Mouse (Mus musculus) kidney, postnatal 0 days (tissue): ENCODE measurements around the gene Macf1. TPM values are rescaled to one million over a fixed set of nuclear protein-coding genes. Genes with fewer than 3 reads are reported as not detected.
A peak's percentile ranks its signal among the peaks of the same experiment; 100 is the strongest.

ENCODE experiments used
- ATAC-seq: fragments of 200-750 bp; cut with Nextera tagmentation; replicated peaks from 2 replicates; pipeline ENCODE4 v1.8.0; 2017; ENCODE audit warnings: low read depth, moderate number of reproducible peaks, moderate TSS enrichment, moderate library complexity; ENCODE audit not compliant: low FRiP score
- DNase-seq: peaks from one replicate; pipeline ENCODE4 v3.0.0-alpha.2; 2016; ENCODE audit warnings: low spot score
- H3K27ac ChIP-seq: fragments of 300-500 bp; sonication (generic); 2 replicates; pipeline ENCODE4 v1.5.1; 2014; ENCODE audit warnings: mild to moderate bottlenecking
- H3K27me3 ChIP-seq: fragments of 300-500 bp; sonication (generic); 2 replicates; pipeline ENCODE4 v1.6.1; 2014; ENCODE audit warnings: low read length, mixed read lengths; ENCODE audit not compliant: insufficient read depth
- H3K36me3 ChIP-seq: fragments of 300-500 bp; sonication (generic); 2 replicates; pipeline ENCODE4 v1.6.1; 2014; ENCODE audit warnings: low read length, mixed read lengths; ENCODE audit not compliant: insufficient read depth
- H3K4me1 ChIP-seq: fragments of 300-500 bp; sonication (generic); replicated peaks from 2 replicates; pipeline ENCODE4 v1.6.1; 2014; ENCODE audit warnings: antibody characterized with exemption, low read length, mixed read lengths; ENCODE audit not compliant: insufficient read depth
- H3K4me2 ChIP-seq: fragments of 300-500 bp; sonication (generic); 2 replicates; pipeline ENCODE4 v1.6.1; 2014; ENCODE audit warnings: mild to moderate bottlenecking, low read length, moderate library complexity, mixed read lengths
- H3K4me3 ChIP-seq: fragments of 300-500 bp; sonication (generic); replicated peaks from 2 replicates; pipeline ENCODE4 v1.5.1; 2014; ENCODE audit warnings: low read depth, low read length
- H3K9ac ChIP-seq: fragments of 300-500 bp; sonication (generic); 2 replicates; pipeline ENCODE4 v1.6.1; 2014; ENCODE audit warnings: low read depth, low read length
- H3K9me3 ChIP-seq: fragments of 300-500 bp; sonication (generic); replicated peaks from 2 replicates; pipeline ENCODE4 v1.6.1; 2016; ENCODE audit warnings: low read length, inconsistent platforms, mixed read lengths
- CTCF ChIP-seq: IDR thresholded peaks from 2 replicates; pipeline ENCODE4 v1.5.1; 2016; ENCODE audit warnings: antibody characterized with exemption, low read depth, mild to moderate bottlenecking, moderate library complexity
- WGBS: fragments of 180-500 bp; shearing (Covaris S2); extraction: QIAGEN DNeasy Blood & Tissue Kit; methylation state at CpG from one replicate; pipeline ENCODE4 v1.1.7; 2014; 5-methylcytosine and 5-hydroxymethylcytosine counted together
- polyA plus RNA-seq: library from polyadenylated mRNA; unstranded; fragments of >200 nt; fragmentation: Nextera tagmentation; extraction: Ambion mirVana; gene quantifications from 2 replicates; pipeline ENCODE4 v1.2.1, GENCODE M21; 2015

The Macf1 gene
- polyA plus RNA-seq, 1 experiment from 2014 or later = 33.8 TPM

DNA sequence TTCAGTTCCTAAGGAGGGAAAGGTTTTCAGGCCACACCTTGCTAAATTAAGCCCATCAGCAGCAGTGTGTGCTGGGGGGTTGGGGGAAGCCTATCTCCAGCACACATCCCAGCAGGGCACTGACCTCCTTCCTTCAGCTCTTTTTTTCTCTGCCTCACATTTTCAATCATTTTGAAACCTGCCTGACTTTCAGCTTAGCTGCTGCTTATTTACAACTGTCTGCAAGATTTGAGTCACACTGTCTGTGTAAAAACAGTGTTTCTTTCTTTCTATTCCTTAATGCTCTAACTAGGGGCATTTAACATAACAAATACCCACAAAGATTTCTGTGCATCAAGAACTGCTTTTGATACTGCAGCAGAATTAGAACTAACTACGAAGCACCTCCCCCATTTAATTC lies 289.9 kb downstream of the Macf1 start:
- Histone ChIP-seq H3K9ac (no peak overlapping the region), H3K4me3 (no peak overlapping the region), H3K9me3 (no peaks in the 10 kb centered on the region), H3K27me3 (no peaks in the 10 kb centered on the region), H3K4me1 (no peaks in the 10 kb centered on the region), H3K4me2 (no peak overlapping the region), H3K36me3 (peaks cover 64% of the 10 kb centered on the region), H3K27ac (no peak overlapping the region)
- no peak for TF ChIP-seq CTCF
- ATAC-seq = no peak
- no peak for DNase-seq
- WGBS = 95% methylated on average over 1 of the region's 1 CpGs

DNA sequence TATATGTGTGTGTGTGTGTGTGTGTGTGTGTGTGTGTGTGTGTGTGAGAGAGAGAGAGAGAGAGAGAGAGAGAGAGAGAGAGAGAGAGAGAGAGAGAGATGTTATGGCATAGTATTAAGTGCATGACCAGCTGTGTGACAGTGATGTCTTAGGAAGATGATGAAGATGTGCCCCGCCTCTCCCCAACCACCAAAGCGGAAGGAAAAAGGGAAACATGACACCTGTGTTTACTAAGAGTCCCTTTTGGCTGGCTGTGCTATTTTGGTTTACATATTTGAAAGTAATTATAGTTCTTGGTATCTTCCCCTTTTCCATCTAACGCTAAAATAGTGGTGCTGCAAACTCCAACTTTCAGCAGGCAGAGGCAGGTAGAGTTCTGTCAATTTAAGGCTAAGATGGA lies 291.2 kb downstream of the Macf1 start:
- peaks cover 66% of the 10 kb centered on the region for H3K36me3 ChIP-seq
- no peak overlapping the region for H3K9ac ChIP-seq
- DNase-seq (no peak), ATAC-seq (no peak)
- no peaks in the 10 kb centered on the region for H3K27me3 ChIP-seq
- no peaks in the 10 kb centered on the region for H3K9me3 ChIP-seq
- H3K4me1 ChIP-seq = no peaks in the 10 kb centered on the region
- no peak overlapping the region for H3K27ac ChIP-seq
- WGBS = 92% methylated on average over 3 of the region's 3 CpGs
- no peak overlapping the region for H3K4me3 ChIP-seq
- no peak for TF ChIP-seq CTCF
- no peak overlapping the region for H3K4me2 ChIP-seq

DNA sequence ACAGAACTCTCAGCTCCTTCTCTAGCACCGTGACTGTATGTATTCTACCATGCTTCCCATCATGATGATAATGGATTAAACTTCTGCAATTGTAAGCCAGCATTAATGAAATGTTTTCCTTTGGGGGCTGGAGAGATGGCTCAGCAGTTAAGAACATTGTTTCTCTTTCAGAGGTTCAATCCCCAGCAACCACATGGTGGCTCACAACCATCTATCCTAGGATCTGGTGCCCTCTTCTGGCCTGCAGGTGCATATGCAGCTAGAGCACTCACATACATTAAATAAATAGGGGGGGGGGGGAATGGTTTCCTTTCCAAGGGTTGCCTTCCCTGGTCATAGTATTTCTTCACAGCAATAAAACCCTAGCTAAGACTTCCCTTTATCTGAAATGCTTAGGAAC lies 292.0 kb downstream of the Macf1 start:
- no peak overlapping the region for H3K4me3 ChIP-seq
- no peaks in the 10 kb centered on the region for H3K27me3 ChIP-seq
- peaks cover 61% of the 10 kb centered on the region for H3K36me3 ChIP-seq
- no peak overlapping the region for H3K4me2 ChIP-seq
- H3K9ac ChIP-seq = no peak overlapping the region
- DNase-seq (no peak), ATAC-seq (no peak)
- WGBS = 96% methylated on average over 1 of the region's 1 CpGs
- H3K9me3 ChIP-seq = no peaks in the 10 kb centered on the region
- no peaks in the 10 kb centered on the region for H3K4me1 ChIP-seq
- TF ChIP-seq CTCF = peak; percentile 70
- H3K27ac ChIP-seq = no peak overlapping the region

DNA sequence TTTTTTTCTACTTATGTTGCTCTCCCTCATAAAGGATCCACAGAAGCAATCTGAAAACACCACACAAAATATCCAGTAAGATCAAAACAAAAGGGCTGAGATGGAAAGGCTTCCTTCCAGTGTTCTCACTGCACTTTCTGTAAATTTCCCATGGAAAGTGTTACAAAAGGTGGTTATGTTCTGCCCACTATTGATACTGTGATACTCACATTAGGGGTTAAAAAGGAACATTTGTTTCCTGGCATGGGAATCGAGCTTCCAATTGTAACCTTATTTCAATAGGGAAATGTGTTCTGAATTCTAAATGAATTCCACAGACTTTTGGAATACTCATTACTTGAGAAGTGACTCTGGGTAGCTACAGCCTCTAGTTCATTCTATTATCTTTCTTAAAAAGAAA lies 299.1 kb downstream of the Macf1 start:
- Histone ChIP-seq H3K9ac (no peak overlapping the region), H3K4me3 (no peak overlapping the region), H3K36me3 (peaks cover 76% of the 10 kb centered on the region), H3K4me2 (no peak overlapping the region), H3K9me3 (no peaks in the 10 kb centered on the region), H3K27me3 (no peaks in the 10 kb centered on the region), H3K4me1 (no peaks in the 10 kb centered on the region), H3K27ac (no peak overlapping the region)
- WGBS = 72% methylated on average over 1 of the region's 1 CpGs
- no peak for TF ChIP-seq CTCF
- DNase-seq (no peak), ATAC-seq (no peak)

DNA sequence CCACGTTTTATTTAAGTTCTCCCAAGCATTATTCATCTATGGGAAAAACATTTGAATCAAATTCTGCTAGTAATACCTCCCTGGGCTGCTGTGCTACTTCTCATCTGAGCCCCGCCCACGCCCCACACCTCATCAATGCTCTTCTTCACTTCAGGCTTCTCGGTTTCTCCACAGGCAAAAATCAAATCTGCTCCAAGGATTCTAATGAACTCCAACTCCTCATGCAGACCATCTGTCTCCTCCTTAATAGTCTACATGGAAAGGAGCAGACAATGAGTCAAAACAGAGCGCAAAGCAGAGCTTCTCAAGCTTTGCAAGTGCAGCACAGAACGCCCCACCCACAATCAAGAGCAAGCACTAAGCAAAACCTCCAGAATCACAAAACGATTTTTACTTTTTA lies 301.0 kb downstream of the Macf1 start:
- H3K9ac ChIP-seq = no peak overlapping the region
- no peaks in the 10 kb centered on the region for H3K9me3 ChIP-seq
- no peak for DNase-seq
- no peak for TF ChIP-seq CTCF
- H3K36me3 ChIP-seq = peaks cover 74% of the 10 kb centered on the region
- 88% methylated on average over 7 of the region's 7 CpGs for WGBS
- H3K4me2 ChIP-seq = no peak overlapping the region
- no peak overlapping the region for H3K4me3 ChIP-seq
- no peak overlapping the region for H3K27ac ChIP-seq
- ATAC-seq = no peak
- H3K4me1 ChIP-seq = no peaks in the 10 kb centered on the region
- H3K27me3 ChIP-seq = no peaks in the 10 kb centered on the region

DNA sequence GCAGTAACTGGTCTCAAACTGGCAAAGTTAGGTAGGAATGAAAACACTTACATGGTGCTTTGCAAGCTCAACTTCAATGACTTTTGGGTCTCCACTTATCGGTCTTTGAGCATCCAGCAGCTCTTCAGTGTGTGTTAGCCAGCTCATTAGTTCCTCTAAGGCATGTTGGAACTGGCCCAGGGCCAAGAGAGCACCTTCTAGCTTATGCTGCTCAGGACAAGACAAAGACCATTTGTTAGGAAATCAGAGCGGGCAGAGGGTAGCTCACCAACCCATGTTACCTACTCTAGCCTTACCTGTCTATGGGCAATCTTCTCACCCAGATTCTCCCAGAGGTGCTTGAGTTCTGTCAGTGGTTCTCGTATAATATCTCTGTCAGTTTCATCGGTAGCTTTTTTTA lies 302.1 kb downstream of the Macf1 start:
- 90% methylated on average over 4 of the region's 4 CpGs for WGBS
- peaks cover 78% of the 10 kb centered on the region for H3K36me3 ChIP-seq
- no peak overlapping the region for H3K4me3 ChIP-seq
- no peaks in the 10 kb centered on the region for H3K9me3 ChIP-seq
- ATAC-seq (no peak), DNase-seq (no peak)
- no peak overlapping the region for H3K27ac ChIP-seq
- H3K4me2 ChIP-seq = no peak overlapping the region
- TF ChIP-seq CTCF = no peak
- H3K27me3 ChIP-seq = no peaks in the 10 kb centered on the region
- no peak overlapping the region for H3K9ac ChIP-seq
- H3K4me1 ChIP-seq = no peaks in the 10 kb centered on the region

DNA sequence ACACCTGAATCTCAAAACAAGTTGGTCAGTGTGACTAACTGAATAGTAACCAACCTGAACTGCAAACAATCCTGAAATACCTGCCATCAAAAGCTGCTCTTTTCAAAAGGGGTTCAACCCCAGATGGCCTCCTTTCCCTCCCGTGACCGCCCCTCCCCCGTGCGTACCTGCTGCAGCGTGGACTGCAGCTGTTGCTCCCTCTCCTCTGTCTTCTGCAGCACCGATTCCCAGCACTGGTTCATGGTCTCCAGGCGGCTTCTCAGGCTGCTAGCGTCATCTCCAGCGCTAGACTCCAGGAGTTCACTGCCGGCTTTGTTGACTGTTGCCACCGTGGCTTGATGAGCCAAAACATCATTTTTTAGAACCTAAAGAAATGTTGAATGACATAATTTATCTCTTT lies 302.6 kb downstream of the Macf1 start:
- TF ChIP-seq CTCF = no peak

More for the DNA sequence above, 302.6 kb downstream of the Macf1 start:
- peaks cover 77% of the 10 kb centered on the region for H3K36me3 ChIP-seq
- 96% methylated on average over 11 of the region's 11 CpGs for WGBS
- H3K27ac ChIP-seq = no peak overlapping the region
- no peaks in the 10 kb centered on the region for H3K4me1 ChIP-seq
- no peak overlapping the region for H3K4me2 ChIP-seq
- no peak for ATAC-seq
- H3K9me3 ChIP-seq = no peaks in the 10 kb centered on the region
- H3K4me3 ChIP-seq = no peak overlapping the region
- H3K27me3 ChIP-seq = no peaks in the 10 kb centered on the region
- DNase-seq = no peak
- no peak overlapping the region for H3K9ac ChIP-seq
